Mouse (Mus musculus) ZHBTc4 (cell line): ENCODE data around the gene Tcte1.
A peak's percentile ranks its signal among the peaks of the same experiment; 100 is the strongest.

ENCODE experiments used
- DNase-seq: peaks from one replicate; pipeline ENCODE4 v3.0.0-alpha.2; 2011; ENCODE audit warnings: low read depth, low spot score

Tcte1 gene

GRCm38 (mm10) chr17:45564531-45565084, 41.4 kb downstream of the Tcte1 start:
- DNase-seq: peak; percentile 69

GRCm38 (mm10) chr17:45565103-45565502, 41.9 kb downstream of the Tcte1 start:
- DNase-seq: peak; percentile 72

- DNase-seq: no peak
Measured at GRCm38 (mm10) chr17:45566031-45566359, 42.8 kb downstream of the Tcte1 start.

- DNase-seq: peak; percentile 76
Measured at GRCm38 (mm10) chr17:45566360-45567161, 43.3 kb downstream of the Tcte1 start.

- peak; percentile 75 for DNase-seq
Measured at GRCm38 (mm10) chr17:45567162-45567601, 43.9 kb downstream of the Tcte1 start.

GRCm38 (mm10) chr17:45568990-45569389, 45.8 kb downstream of the Tcte1 start:
- peak; percentile 28 for DNase-seq

- DNase-seq: peak; percentile 57
Measured at GRCm38 (mm10) chr17:45569999-45570398, 46.8 kb downstream of the Tcte1 start.

- peak; percentile 96 for DNase-seq
Measured at GRCm38 (mm10) chr17:45572103-45573086, 49.2 kb downstream of the Tcte1 start.

- DNase-seq: peak; percentile 98
Measured at GRCm38 (mm10) chr17:45573087-45573779, 50.0 kb downstream of the Tcte1 start, which contains the start of gene Hsp90ab1. TSS of gene Hsp90ab1 (minus strand) at chr17:45573271.

- DNase-seq: peak; percentile 98
Measured at GRCm38 (mm10) chr17:45573780-45574123, 50.5 kb downstream of the Tcte1 start.

- peak; percentile 85 for DNase-seq
Measured at GRCm38 (mm10) chr17:45574129-45574761, 51.0 kb downstream of the Tcte1 start.

GRCm38 (mm10) chr17:45575123-45575897, 52.1 kb downstream of the Tcte1 start:
- DNase-seq: no peak

GRCm38 (mm10) chr17:45578242-45578641, 55.0 kb downstream of the Tcte1 start:
- DNase-seq: no peak

- peak; percentile 77 for DNase-seq
Measured at GRCm38 (mm10) chr17:45578843-45579242, 55.6 kb downstream of the Tcte1 start.

- DNase-seq: peak; percentile 71
Measured at GRCm38 (mm10) chr17:45579554-45579953, 56.3 kb downstream of the Tcte1 start.

GRCm38 (mm10) chr17:45580958-45581477, 57.8 kb downstream of the Tcte1 start:
- peak; percentile 45 for DNase-seq

- peak; percentile 86 for DNase-seq
Measured at GRCm38 (mm10) chr17:45581567-45581983, 58.3 kb downstream of the Tcte1 start.

- no peak for DNase-seq
Measured at GRCm38 (mm10) chr17:45582188-45582587, 59.0 kb downstream of the Tcte1 start.

- DNase-seq: peak; percentile 82
Measured at GRCm38 (mm10) chr17:45582715-45583355, 59.6 kb downstream of the Tcte1 start.
